Mouse (Mus musculus): ENCODE measurements around the gene Xdh.

Xdh gene

DNA sequence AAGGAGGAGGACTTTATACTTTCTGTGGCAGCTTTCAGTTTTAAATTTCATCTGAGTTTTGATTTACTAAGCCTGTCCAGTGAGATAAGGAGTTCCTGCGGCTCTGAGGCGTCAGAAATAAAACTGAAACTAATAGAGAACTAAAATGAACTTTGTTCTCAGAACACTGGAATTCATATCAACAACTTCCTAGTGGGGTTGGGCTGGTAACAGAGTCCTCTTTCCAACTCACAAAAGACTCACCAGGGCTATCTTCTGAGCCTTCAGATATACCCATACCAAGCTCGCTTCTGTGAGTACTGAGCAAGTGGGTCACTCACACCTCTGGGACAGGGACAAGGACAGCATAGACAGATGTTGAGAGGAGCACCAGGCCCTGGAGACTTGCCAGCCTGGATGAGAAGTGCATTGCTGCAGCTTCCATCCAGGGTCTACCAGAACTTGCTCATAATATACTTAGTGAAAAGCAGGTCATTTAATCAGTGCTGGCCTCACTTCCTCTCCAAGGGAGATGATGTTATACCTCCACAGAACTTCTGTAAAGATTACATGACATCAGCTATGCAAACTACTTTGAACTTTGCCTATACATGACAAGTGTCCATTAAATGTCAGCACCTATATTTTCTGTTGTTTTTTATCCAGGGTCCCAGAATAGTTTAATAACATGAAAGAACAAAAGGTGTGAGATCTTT is 7.6 kb downstream of the Xdh start:
- no peak for DNase-seq (ENCODE audit: low spot score)

DNA sequence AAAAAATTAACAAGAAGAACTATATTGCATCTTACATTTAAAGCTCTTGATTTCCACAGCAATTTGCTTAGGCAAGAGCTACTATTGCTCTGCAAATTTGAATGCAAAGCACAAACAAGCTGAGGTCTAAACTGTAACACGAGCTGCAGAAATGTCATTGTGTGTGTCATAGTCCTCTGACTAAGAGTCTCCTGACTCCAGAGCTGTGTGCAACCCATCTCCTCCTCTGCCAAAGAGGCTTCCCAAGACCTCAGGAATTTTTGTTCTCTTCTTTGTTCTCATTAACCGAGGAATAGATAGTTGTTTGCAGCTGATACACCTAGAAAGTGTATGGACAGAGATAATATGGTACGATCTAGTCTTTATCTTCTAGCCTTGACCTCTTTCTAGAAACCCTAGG is 8.2 kb downstream of the Xdh start:
- DNase-seq (ENCODE audit: low spot score): no peak

DNA sequence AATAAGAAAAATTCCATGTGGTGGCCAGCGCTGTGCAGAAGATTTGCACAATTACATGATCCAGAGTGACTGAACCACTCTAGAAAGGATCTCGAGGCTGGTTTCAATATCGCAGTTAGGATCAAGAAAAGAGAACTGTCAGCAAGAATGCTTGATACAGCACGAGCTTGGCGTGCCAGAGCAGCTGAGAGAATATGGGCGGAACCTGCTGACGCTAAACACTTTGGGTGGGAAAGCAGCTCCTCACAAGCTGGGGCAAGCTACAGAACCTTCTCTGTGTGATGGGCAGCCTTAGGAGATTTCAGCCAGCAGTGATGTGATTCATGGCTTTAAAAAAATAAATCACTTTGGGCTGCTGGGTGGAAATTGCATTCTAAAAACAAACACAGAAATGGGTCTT is 12.9 kb downstream of the Xdh start:
- DNase-seq (ENCODE audit: low spot score): no peak

DNA sequence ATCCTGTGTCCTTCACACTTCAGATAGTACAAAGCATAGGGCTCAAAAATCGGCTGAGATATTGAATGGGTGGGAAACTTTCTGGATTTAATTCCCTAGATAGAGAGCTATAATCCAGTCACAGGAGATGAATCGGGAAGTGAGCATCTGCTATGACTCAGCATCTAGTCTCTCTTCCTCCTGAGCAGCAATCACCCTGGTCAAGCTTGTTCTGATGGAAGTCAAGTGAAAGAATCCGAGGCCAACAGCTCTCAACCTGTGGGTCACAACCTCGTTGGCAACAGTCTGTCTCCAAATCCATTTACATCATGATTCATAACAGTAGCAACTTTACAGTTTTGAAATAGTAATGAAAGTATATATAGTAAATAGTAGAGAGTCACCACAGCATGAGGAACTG is 14.8 kb downstream of the Xdh start:
- no peak for DNase-seq (ENCODE audit: low spot score)

DNA sequence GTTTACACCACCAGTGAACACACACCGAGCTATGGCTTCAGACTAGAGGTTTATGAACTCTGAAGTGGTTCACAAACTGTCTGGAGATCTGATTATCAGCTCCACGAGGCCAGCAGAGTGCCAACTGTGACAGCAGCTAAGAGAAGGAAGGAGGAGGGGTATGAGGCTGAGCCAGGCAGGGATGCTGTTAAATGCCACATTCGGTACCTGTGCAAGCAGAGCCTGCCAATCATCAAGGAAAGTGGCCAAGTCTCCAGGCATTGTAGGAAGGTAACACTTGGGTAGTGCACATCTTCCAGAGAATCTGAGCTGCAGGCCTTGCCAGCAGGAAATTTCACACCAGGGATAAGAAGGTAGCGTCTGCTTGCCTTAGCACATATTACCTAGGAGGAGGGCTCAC is 15.7 kb downstream of the Xdh start:
- DNase-seq (ENCODE audit: low spot score): no peak

DNA sequence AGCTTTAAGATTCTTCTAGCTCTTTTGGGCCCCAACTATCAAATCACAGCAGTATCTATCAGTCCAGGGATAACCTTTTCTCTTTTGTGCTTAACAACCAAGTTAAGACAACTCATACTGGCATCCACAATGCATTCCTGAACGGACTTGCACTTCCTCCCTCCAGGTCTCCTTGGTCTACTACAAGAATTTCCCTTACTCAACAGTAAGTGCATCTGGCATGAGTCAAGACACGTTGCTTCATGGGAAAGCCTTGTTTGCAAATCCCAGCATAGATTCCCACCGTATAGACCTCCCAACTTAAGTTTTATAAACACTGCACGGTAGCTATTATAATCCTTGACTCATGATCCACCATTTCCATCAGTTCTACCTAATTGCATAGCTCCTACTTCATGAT is 16.4 kb downstream of the Xdh start:
- no peak for DNase-seq (ENCODE audit: low spot score)

DNA sequence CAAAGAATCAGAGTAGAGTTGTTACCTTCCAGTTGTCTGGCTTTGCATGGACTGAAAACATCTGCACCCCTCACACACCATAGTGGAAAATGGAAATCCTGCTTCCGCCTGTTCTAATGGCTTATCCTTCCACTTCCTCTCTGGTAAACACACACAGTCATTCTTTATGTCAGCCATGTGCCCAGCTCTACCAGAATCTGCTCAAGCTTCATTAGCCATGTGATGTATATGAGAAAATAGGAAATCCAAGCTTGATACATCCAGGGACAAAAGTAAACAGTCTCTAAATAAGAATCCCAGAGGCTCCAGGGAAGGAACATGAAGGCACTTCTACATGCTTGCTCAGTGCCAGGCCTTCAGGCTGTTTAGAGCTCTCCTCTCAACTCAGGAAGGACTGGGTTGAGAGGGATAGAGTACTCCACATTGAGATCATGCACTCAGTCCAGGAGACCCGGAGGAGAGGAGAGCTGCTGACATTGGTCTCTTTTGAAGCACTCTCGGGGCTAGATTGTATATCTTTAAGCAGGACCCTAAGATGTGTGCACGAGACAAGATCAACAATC is 17.4 kb downstream of the Xdh start:
- no peak for DNase-seq (ENCODE audit: low spot score)

DNA sequence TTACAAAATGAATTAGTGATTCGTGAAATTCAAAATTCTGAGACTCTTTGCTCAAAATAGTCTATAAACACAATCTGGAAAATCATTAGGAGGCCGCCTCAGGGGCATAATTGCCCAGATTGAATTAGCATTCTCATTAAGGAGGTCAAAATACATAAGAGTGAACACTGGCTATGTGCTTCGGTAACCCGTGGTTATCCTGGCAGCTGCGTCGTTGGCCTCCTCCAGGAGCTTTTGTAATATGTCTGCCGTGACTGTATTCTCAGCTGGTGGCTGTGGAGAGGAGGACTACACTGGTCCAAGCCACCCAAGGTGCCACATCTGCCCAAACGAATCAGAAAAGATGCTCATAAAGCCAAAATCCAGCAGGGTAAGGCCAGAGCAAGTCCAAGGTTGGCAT is 30.5 kb downstream of the Xdh start:
- no peak for DNase-seq (ENCODE audit: low spot score)

DNA sequence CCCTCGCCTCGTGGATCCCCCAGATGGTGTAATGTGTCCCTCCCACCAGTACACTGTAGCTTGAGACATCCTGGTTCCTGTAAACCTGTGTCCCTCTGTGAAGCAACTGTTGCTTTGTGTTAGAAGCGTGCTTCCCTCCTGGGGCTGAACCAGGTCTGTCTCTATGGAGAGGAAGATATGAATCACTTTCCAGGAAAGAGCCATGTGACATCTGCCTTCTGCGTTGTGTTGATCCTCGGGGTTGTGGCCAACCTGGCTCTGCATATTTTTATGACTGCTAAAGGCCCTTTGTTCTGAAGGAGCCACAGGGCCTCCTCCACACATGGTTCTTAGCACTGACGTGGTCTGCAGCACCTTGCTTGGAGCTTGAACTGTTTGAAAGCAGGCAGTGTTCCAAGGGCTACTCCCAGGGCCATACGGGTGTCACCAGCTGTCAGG is 31.0 kb downstream of the Xdh start:
- no peak for DNase-seq (ENCODE audit: low spot score)

DNA sequence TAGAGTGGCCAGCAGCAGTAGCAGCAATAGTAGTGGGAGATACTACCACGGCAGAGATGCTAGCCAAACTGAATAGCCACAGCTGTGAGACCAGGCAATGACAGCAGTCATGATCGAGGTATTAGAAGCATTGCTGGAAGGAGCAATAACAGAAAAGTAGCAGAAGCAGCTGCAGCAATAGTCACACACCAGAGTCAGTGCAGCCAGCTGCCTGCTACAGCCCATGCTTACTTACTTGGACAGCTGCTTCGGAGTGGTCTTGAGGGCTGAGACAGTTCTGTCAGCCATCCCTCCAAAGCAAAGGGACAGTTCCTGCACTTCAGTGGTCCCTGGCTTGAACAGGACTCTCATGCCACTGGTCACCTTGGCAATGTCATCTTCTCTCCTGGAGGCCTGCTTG is 31.9 kb downstream of the Xdh start:
- DNase-seq (ENCODE audit: low spot score): no peak

DNA sequence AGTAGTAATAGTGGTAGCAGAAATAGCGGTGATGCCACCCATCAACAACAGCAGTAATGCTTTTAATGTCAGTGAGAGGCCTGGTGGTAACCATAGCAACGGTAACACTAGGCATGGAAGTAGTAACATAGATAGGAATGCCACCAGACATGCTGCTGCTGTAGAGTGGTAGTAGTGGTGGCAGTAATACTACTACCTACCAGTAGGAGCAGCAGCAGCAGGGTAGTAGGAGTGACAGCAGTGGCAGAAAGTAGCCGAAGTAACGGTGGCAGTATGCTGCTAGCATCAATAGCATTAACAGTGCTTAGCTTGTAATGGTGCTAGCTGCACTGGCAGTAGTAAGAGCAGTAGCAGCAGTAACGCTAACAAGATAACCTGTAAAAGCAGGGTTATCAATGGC is 32.3 kb downstream of the Xdh start:
- no peak for DNase-seq (ENCODE audit: low spot score)

DNA sequence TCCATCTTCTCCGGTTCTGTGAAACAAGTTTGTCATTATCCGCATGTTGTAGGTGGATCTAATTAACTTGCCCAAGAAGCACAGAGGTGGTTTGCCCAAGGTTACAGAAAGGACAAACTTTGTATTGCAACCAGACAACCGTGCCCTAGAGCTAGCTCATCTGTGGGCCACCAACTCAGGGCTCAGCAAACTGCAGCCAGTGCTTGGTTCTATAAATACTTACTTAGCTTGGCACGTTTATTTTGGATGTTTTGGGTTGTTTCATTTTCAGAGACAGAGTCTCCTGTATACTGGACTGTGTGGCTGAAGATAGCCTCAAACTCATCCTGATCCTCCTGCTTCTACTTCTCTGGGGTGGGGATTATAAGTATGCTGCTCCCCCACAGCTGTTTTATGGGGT is 35.3 kb downstream of the Xdh start:
- DNase-seq (ENCODE audit: low spot score): no peak

DNA sequence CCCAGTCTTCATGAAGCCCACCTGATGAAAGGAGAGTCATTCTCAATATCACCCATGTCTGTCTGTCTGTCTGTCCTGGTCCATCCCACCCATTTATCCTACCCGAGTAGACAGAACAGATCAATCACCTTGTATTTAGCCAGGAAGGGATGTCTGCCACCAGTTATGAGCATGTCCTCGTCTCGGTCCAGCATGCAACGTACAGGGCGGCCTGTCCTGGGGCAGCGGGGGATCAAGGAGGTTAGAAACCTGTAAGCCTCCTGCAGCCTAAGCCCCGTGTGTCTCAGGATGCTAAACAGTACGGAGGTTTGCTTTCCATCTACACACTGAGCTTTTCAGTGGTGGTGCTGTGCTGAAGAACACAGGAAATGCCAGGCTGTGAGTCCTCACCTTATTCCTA is 43.9 kb downstream of the Xdh start:
- no peak for DNase-seq (ENCODE audit: low spot score)

DNA sequence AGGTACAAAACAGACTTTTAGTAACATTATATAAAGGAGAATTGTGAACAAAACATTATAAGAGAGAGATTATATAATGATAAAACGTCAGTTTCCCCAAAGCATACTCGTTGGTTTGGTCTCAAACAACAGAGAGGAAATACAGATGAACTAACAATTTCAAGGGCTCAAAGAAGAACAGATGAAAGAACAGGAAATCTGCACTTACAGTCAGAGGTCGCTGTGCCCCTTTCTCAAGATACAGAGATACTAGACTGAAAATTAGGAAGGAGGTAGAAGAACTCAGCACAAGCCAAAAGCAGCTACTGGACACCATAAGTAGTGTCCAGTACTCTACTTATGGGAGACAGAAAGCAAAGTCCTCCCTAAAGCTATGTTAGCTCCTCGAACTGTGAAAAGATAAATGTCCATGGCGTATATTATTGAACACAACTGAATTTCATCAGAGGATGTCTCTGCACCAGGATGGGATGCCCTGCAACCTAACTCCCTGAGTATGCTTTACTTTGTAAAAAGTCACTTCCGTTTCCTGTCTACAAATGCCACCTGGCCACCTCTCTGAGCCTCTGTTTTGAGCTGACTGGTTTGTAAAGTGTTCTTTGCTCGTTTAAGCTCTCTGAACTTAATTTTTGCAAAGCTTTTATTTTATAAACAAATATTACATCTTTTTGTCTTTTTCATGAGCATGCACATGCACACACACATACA is 44.8 kb downstream of the Xdh start:
- DNase-seq (ENCODE audit: low spot score): no peak

DNA sequence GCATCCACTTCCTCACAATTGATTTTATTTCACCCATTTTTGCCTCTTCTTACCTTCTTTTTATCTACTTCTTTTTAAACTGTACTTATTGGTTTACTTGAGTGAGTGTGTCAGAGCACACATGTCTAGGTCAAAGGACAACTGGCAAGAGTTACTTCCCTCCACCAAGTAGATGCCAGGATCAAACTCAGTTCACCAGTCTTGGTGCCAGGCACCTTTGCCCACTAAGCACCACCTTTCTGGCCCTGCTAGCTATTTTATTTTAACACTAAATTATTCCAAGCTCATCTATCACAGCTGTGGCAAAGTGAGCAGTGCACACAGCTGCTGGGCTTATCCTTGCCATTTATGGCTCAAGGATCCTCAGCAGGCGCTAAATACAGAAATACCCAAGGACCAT is 46.9 kb downstream of the Xdh start:
- no peak for DNase-seq (ENCODE audit: low spot score)

DNA sequence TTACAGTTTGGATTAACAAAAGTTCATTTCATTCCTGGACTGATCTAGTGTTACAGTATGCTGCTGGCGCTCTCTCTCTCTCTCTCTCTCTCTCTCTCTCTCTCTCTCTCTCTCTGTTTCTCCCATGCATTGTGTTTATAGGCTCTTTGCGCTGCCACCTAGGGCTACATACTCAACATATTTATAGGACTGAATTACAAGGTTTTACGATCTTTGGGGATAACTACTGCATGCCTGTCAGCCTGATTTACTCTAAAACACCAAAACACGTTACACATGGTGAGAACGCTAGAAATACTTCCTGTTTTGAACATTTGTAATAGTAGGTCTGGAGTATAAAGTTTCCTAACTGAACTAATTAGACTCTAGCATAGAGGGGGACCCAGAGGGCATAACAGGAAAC is 47.8 kb downstream of the Xdh start:
- no peak for DNase-seq (ENCODE audit: low spot score)

DNA sequence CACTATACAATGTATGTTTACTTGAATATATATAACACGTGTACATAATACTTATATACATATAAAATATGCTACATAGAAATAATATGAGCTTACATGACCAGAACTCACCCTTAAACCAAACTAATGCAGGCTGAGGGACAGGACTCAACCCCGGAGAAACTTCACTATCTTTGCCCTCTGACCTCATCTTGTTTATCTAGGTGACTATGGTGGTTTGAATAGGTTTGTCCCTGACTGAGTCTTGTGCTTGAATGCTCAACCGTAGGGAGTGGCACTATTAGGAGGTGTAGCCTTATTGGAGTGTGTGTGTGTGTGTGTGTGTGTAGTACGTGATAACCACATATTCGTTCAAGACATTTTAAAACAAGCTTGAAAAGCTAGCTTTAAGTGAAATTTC is 55.6 kb downstream of the Xdh start:
- no peak for DNase-seq (ENCODE audit: low spot score)

DNA sequence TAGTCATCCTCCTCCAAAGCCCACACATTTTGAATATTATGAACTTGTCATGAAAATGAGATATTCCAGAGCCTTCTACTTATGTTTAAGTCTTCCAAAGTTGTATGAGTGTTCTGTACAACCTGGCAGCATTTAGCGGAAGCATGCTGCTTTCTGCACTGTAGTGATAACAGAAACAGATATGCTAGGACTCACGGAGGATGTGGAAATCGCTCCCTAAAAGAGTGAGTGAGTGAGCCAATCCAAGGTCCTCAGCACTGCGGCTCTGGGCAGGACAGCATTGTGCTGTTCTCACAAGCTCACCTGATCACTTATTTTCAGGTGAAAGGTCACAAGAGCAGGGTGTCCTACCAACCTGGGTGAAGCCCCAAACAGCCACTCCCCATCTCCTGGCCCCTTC is 56.2 kb downstream of the Xdh start:
- DNase-seq (ENCODE audit: low spot score): no peak

DNA sequence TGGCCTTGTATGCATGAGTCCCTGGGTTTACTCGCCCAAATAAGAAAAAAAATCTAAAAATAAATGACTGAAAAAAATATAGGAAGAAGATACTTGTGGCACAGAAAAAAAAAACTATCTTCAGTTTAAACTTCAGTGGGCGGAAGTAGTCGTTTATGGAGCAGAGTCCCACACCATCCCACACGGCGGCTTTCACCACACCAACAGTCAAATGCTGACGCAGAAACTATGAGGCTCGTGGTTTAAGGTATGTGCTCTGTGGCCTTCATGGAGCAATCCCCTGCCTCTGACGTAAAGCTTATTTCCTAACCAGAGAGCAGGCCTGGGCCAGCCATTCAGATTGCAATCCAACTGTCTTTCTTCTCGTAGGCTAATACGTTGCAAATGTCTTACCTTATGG is 56.8 kb downstream of the Xdh start:
- no peak for DNase-seq (ENCODE audit: low spot score)

DNA sequence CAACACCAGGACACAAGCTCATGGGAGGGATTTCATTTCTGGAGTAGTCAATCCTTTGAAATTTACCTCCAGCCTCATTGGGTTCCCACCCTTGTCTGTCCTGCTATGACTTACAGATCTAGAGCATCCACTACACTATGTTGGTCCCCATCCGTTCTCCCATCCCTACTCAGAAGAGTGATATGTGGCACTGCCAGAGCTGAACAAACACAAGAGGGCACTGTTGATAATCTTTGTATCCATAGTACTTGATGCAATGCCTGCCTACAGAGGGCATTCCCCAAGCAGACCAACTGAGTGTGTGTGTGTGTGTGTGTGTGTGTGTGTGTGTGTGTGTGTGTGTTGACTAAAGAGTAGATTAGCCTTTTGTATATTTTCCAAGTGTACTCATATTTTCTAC is 58.4 kb downstream of the Xdh start:
- DNase-seq (ENCODE audit: low spot score): no peak

DNA sequence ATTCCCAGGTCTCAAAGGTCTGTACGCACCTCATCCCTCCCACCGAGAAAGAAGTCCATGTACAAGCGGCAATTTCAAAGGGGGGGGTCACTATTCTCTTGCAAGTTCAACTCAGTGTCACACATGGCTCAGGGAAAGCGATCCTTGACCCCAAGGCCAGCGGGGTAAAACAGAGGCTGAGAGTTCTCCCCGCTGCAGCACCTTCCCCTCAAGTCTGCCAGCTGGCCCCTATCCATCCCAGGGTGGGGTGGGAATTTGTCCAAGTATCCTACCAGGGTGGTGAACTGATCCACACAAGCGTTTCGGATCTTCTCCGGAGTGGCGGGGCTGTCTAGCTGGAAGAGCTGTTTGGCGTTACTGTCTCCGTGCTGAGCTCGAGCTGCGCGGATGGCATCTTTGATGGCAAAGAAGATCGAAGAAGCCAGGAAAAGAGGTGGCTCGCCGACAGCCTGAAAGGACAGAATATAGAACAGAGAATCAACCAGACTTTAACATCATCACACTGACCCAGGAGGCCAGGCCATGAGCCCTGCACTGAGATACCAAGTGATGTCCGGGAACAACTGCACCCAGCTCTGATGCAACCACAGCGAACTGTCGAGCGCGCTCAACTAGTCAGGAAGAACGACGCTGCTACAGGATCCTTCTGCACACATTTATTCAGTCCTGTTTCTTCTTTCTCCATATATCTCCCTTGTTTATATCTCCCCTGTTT is 63.8 kb downstream of the Xdh start:
- DNase-seq (ENCODE audit: low spot score): no peak

DNA sequence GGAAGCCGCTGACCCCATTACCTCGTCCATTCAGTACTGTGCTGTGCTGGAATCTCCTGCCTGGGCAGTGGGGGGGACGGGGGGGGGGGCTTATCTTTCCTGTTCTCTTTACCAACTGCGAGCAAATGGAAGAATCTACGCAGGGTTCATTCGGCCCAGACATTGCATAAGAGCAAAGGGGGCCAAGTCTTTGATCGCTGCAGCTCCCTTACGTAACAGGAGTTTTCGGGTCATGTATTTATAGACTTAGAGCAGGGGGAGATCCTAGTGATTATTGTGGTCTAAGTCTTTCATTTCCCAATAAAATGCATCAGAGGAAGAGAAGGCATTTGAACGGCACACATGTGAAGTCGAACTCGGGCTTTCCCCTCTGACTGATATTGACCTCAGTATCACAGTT is 66.7 kb downstream of the Xdh start:
- DNase-seq (ENCODE audit: low spot score): no peak

DNA sequence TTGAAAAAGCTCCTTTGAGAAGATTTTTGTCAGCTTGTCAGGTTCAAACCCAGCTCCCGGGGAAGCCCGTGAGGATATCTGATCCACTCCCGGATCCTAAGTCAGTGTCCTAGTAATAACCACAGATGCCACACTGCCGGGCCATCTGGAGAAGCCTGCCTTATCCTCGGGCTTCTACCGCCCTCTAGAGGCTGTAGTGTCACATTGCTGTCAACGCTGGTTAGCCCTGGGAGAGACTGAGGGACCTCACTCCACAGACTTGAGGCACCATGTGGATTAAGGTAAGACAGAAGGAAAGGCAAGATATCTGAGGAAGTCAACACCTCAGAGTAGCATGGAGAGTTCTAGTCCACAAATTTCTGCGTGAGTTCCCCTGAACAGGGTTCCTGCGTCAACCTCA is 67.8 kb downstream of the Xdh start:
- DNase-seq (ENCODE audit: low spot score): peak; percentile 56

Measured in urinary bladder, postnatal 25 days (tissue).